Mouse (Mus musculus) stomach, embryonic 14.5 days (tissue): Measurements from ENCODE around the gene Mt1. TPM values are rescaled to one million over a fixed set of nuclear protein-coding genes. Genes with fewer than 3 reads are reported as not detected.
A peak's percentile ranks its signal among the peaks of the same experiment; 100 is the strongest.

ENCODE experiments used
- ATAC-seq: fragments of 200-750 bp; cut with Nextera tagmentation; 2 replicates; pipeline ENCODE4 v1.8.0; 2017; ENCODE audit warnings: low read depth, moderate TSS enrichment; ENCODE audit not compliant: insufficient number of reproducible peaks, insufficient read depth, low FRiP score
- H3K27ac ChIP-seq: fragments of 300-500 bp; sonication (generic); 2 replicates; pipeline ENCODE4 v1.5.1; 2014; ENCODE audit warnings: mild to moderate bottlenecking, low read length, moderate library complexity, mixed read lengths
- H3K27me3 ChIP-seq: fragments of 300-500 bp; sonication (generic); 2 replicates; pipeline ENCODE4 v1.6.1; 2014; ENCODE audit warnings: low read length, control low read depth, mixed read lengths; ENCODE audit not compliant: control insufficient read depth, insufficient read depth
- H3K36me3 ChIP-seq: fragments of 300-500 bp; sonication (generic); 2 replicates; pipeline ENCODE4 v1.6.1; 2014; ENCODE audit warnings: mild to moderate bottlenecking, control low read depth, low read length, moderate library complexity, mixed read lengths; ENCODE audit not compliant: control insufficient read depth, insufficient read depth
- H3K4me1 ChIP-seq: fragments of 300-500 bp; sonication (generic); 2 replicates; pipeline ENCODE4 v1.6.1; 2014; ENCODE audit warnings: low read length, control low read depth, mixed read lengths; ENCODE audit not compliant: control insufficient read depth, insufficient read depth
- H3K4me2 ChIP-seq: fragments of 300-500 bp; sonication (generic); replicated peaks from 2 replicates; pipeline ENCODE4 v1.6.1; 2014; ENCODE audit warnings: low read depth, low read length, control low read depth
- H3K4me3 ChIP-seq: fragments of 300-500 bp; sonication (generic); 2 replicates; pipeline ENCODE4 v1.5.1; 2014; ENCODE audit warnings: low read depth, low read length, control low read depth
- H3K9ac ChIP-seq: fragments of 300-500 bp; sonication (generic); replicated peaks from 2 replicates; pipeline ENCODE4 v1.6.1; 2014; ENCODE audit warnings: low read depth, mild to moderate bottlenecking, control low read depth, low read length, moderate library complexity, mixed read lengths
- H3K9me3 ChIP-seq: fragments of 300-500 bp; sonication (generic); 2 replicates; pipeline ENCODE4 v1.6.1; 2016; ENCODE audit warnings: low read depth, low read length, control low read depth; ENCODE audit not compliant: control insufficient read depth
- WGBS: fragments of 180-500 bp; shearing (Covaris S2); extraction: QIAGEN DNeasy Blood & Tissue Kit; methylation state at CpG from one replicate; pipeline ENCODE4 v1.1.7; 2014; 5-methylcytosine and 5-hydroxymethylcytosine counted together
- polyA plus RNA-seq: library from polyadenylated mRNA; unstranded; fragments of >200 nt; fragmentation: Nextera tagmentation; extraction: Ambion mirVana; gene quantifications from 2 replicates; pipeline ENCODE4 v1.2.1, GENCODE M21; 2014

The Mt1 gene
- polyA plus RNA-seq, 1 experiment from 2014 or later = 888 TPM

GRCm38 (mm10) chr8:94186542-94186941 is 7.7 kb downstream of the Mt1 start:
- Histone ChIP-seq H3K4me2 (peak overlapping the region; percentile 30; the same call in 1 of the 2 replicates), H3K36me3 (no peaks in the 10 kb centered on the region), H3K9me3 (no peaks in the 10 kb centered on the region), H3K27ac (peak overlapping the region; percentile 21; the same call in 1 of the 2 replicates), H3K27me3 (peaks cover 15% of the 10 kb centered on the region; the same call in 1 of the 2 replicates), H3K4me3 (no peak overlapping the region), H3K4me1 (peaks cover 15% of the 10 kb centered on the region), H3K9ac (no peak overlapping the region; the same call in 1 of the 2 replicates)
- 3% methylated on average over 16 of the region's 17 CpGs for WGBS
- ATAC-seq = peak; percentile 77

- H3K4me3 ChIP-seq = no peak overlapping the region
- WGBS = 34% methylated on average over 21 of the region's 21 CpGs
- no peak overlapping the region for H3K4me2 ChIP-seq
- no peak overlapping the region for H3K9ac ChIP-seq
- ATAC-seq = no peak
- H3K27me3 ChIP-seq = peaks cover 12% of the 10 kb centered on the region; the same call in 1 of the 2 replicates
- no peak overlapping the region for H3K27ac ChIP-seq
- peaks cover 15% of the 10 kb centered on the region for H3K4me1 ChIP-seq
- no peaks in the 10 kb centered on the region for H3K36me3 ChIP-seq
- H3K9me3 ChIP-seq = no peaks in the 10 kb centered on the region
These were observed 8.6 kb downstream of the Mt1 start for GRCm38 (mm10) chr8:94187290-94188002.

- Histone ChIP-seq H3K36me3 (no peaks in the 10 kb centered on the region), H3K4me2 (no peak overlapping the region), H3K27ac (no peak overlapping the region), H3K27me3 (0 out of 2 replicates have a peak, but pooled peaks cover 4% of the 10 kb centered on the region), H3K4me3 (no peak overlapping the region), H3K9me3 (no peaks in the 10 kb centered on the region), H3K4me1 (peaks cover 11% of the 10 kb centered on the region), H3K9ac (no peak overlapping the region)
- WGBS = 71% methylated on average over 13 of the region's 13 CpGs
- no peak for ATAC-seq
These were observed 10.6 kb downstream of the Mt1 start for GRCm38 (mm10) chr8:94189275-94190031.

- 23% methylated on average over 21 of the region's 21 CpGs for WGBS
- Histone ChIP-seq H3K4me2 (peak overlapping the region; percentile 37), H3K27me3 (no peaks in the 10 kb centered on the region), H3K27ac (no peak overlapping the region; the same call in 1 of the 2 replicates), H3K4me1 (peaks cover 11% of the 10 kb centered on the region), H3K4me3 (peak overlapping the region; percentile 23; the same call in 1 of the 2 replicates), H3K9me3 (no peaks in the 10 kb centered on the region), H3K36me3 (no peaks in the 10 kb centered on the region), H3K9ac (no peak overlapping the region)
- peak; percentile 29; the same call in 1 of the 2 replicates for ATAC-seq
These were observed 12.3 kb downstream of the Mt1 start for GRCm38 (mm10) chr8:94191101-94191691.

- H3K36me3 ChIP-seq = no peaks in the 10 kb centered on the region
These were observed 14.0 kb downstream of the Mt1 start for GRCm38 (mm10) chr8:94192926-94193325.

GRCm38 (mm10) chr8:94194591-94195223 is 15.8 kb downstream of the Mt1 start:
- peaks cover 4% of the 10 kb centered on the region for H3K4me1 ChIP-seq
- WGBS = 77% methylated on average over 7 of the region's 7 CpGs
- no peak overlapping the region for H3K4me2 ChIP-seq
- no peak for ATAC-seq
- no peak overlapping the region for H3K4me3 ChIP-seq
- no peak overlapping the region for H3K27ac ChIP-seq
- no peaks in the 10 kb centered on the region for H3K9me3 ChIP-seq
- H3K27me3 ChIP-seq = no peaks in the 10 kb centered on the region
- H3K9ac ChIP-seq = no peak overlapping the region
- H3K36me3 ChIP-seq = no peaks in the 10 kb centered on the region

More at GRCm38 (mm10) chr8:94192926-94193325, 14.0 kb downstream of the Mt1 start:
- H3K9me3 ChIP-seq = no peaks in the 10 kb centered on the region
- no peak overlapping the region for H3K27ac ChIP-seq
- H3K4me3 ChIP-seq = no peak overlapping the region
- WGBS = 41% methylated on average over 1 of the region's 1 CpGs
- H3K27me3 ChIP-seq = no peaks in the 10 kb centered on the region
- no peak for ATAC-seq
- H3K9ac ChIP-seq = no peak overlapping the region
- H3K4me1 ChIP-seq = peaks cover 4% of the 10 kb centered on the region
- H3K4me2 ChIP-seq = no peak overlapping the region

GRCm38 (mm10) chr8:94199202-94199869 is 20.5 kb downstream of the Mt1 start:
- no peaks in the 10 kb centered on the region for H3K4me1 ChIP-seq
- H3K4me3 ChIP-seq = no peak overlapping the region
- ATAC-seq = peak; percentile 18; the same call in 1 of the 2 replicates
- no peak overlapping the region for H3K27ac ChIP-seq
- H3K36me3 ChIP-seq = no peaks in the 10 kb centered on the region
- WGBS = 44% methylated on average over 10 of the region's 10 CpGs
- no peaks in the 10 kb centered on the region for H3K9me3 ChIP-seq
- no peak overlapping the region for H3K4me2 ChIP-seq
- no peaks in the 10 kb centered on the region for H3K27me3 ChIP-seq
- H3K9ac ChIP-seq = no peak overlapping the region
